Mouse (Mus musculus) olfactory bulb, adult 2 months (tissue): ENCODE measurements around the gene Tle3. TPM values are rescaled to one million over a fixed set of nuclear protein-coding genes. Genes with fewer than 3 reads are reported as not detected.

ENCODE experiments used
- H3K27ac ChIP-seq: fragments of 200-500 bp; 2 replicates; pipeline ENCODE4 v1.5.1; 2012; ENCODE audit warnings: low read depth, low read length; ENCODE audit not compliant: insufficient read depth
- H3K4me1 ChIP-seq: fragments of 200-500 bp; 2 replicates; pipeline ENCODE4 v1.6.1; 2012; ENCODE audit warnings: low read length; ENCODE audit not compliant: control insufficient read depth, insufficient read depth
- H3K4me3 ChIP-seq: fragments of 200-500 bp; 2 replicates; pipeline ENCODE4 v1.5.1; 2012; ENCODE audit warnings: mild to moderate bottlenecking, low read depth, low read length, moderate library complexity; ENCODE audit not compliant: insufficient read depth
- CTCF ChIP-seq: fragments of 200-500 bp; IDR thresholded peaks from 2 replicates; pipeline ENCODE4 v1.5.1; 2012; ENCODE audit warnings: low read depth, mild to moderate bottlenecking, low read length, moderate library complexity; ENCODE audit not compliant: insufficient read depth
- POLR2A ChIP-seq: fragments of 200-500 bp; IDR thresholded peaks from 2 replicates; pipeline ENCODE4 v1.6.1; 2012; ENCODE audit warnings: mild to moderate bottlenecking, low read depth, low read length, moderate library complexity; ENCODE audit not compliant: insufficient read depth
- WGBS: fragments of 180-500 bp; shearing (Covaris S2); methylation state at CpG from one replicate; pipeline ENCODE4 v1.1.7; 2018; 5-methylcytosine and 5-hydroxymethylcytosine counted together
- polyA plus RNA-seq: library from polyadenylated mRNA; stranded (reverse); fragments of >200 nt; gene quantifications from 2 replicates; pipeline ENCODE4 v1.2.4, GENCODE M21; 2012; ENCODE audit warnings: low replicate concordance; ENCODE audit not compliant: missing spikeins, insufficient read depth, insufficient read length

The Tle3 gene
- polyA plus RNA-seq, 1 experiment = not detected

GRCm38 (mm10) chr9:61406343-61406742, 34.2 kb downstream of the Tle3 start:
- TF ChIP-seq POLR2A = no peak
- TF ChIP-seq CTCF = no peak
- H3K4me1 ChIP-seq = peaks cover 30% of the 10 kb centered on the region
- H3K4me3 ChIP-seq = no peak overlapping the region
- no peak overlapping the region for H3K27ac ChIP-seq
- WGBS = 92% methylated on average over 1 of the region's 1 CpGs

- peaks cover 18% of the 10 kb centered on the region for H3K4me1 ChIP-seq
- no peak overlapping the region for H3K27ac ChIP-seq
- 55% methylated on average over 8 of the region's 8 CpGs for WGBS
- no peak overlapping the region for H3K4me3 ChIP-seq
- no peak for TF ChIP-seq CTCF
- no peak for TF ChIP-seq POLR2A
Observed at GRCm38 (mm10) chr9:61409046-61409445, 36.9 kb downstream of the Tle3 start.

- H3K27ac ChIP-seq = no peak overlapping the region
- WGBS = 86% methylated on average over 14 of the region's 14 CpGs
- TF ChIP-seq POLR2A (no peak), CTCF (no peak)
Observed at GRCm38 (mm10) chr9:61413665-61414456, 41.7 kb downstream of the Tle3 start.

GRCm38 (mm10) chr9:61416571-61416970, 44.4 kb downstream of the Tle3 start:
- TF ChIP-seq CTCF (no peak), POLR2A (no peak)
- Histone ChIP-seq H3K4me1 (no peaks in the 10 kb centered on the region), H3K27ac (no peak overlapping the region), H3K4me3 (no peak overlapping the region)
- WGBS = 80% methylated on average over 9 of the region's 9 CpGs

More at GRCm38 (mm10) chr9:61413665-61414456, 41.7 kb downstream of the Tle3 start:
- no peak overlapping the region for H3K4me3 ChIP-seq
- no peaks in the 10 kb centered on the region for H3K4me1 ChIP-seq

- Histone ChIP-seq H3K4me3 (no peak overlapping the region), H3K27ac (no peak overlapping the region), H3K4me1 (no peaks in the 10 kb centered on the region)
- TF ChIP-seq POLR2A (no peak), CTCF (no peak)
- 92% methylated on average over 3 of the region's 3 CpGs for WGBS
Observed at GRCm38 (mm10) chr9:61421626-61422025, 49.5 kb downstream of the Tle3 start.

GRCm38 (mm10) chr9:61424245-61424644, 52.1 kb downstream of the Tle3 start:
- Histone ChIP-seq H3K4me3 (no peak overlapping the region), H3K4me1 (no peaks in the 10 kb centered on the region), H3K27ac (no peak overlapping the region)
- WGBS = 79% methylated on average over 3 of the region's 3 CpGs
- TF ChIP-seq CTCF (no peak), POLR2A (no peak)

- TF ChIP-seq CTCF (no peak), POLR2A (no peak)
- WGBS = 81% methylated on average over 7 of the region's 7 CpGs
Observed at GRCm38 (mm10) chr9:61426493-61426892, 54.3 kb downstream of the Tle3 start.

GRCm38 (mm10) chr9:61427051-61427450, 54.9 kb downstream of the Tle3 start:
- H3K27ac ChIP-seq = no peak overlapping the region
- TF ChIP-seq CTCF = no peak
- no peak for TF ChIP-seq POLR2A
- 93% methylated on average over 6 of the region's 6 CpGs for whole genome bisulfite sequencing

More at GRCm38 (mm10) chr9:61426493-61426892, 54.3 kb downstream of the Tle3 start:
- Histone ChIP-seq H3K27ac (no peak overlapping the region), H3K4me1 (no peaks in the 10 kb centered on the region), H3K4me3 (no peak overlapping the region)

GRCm38 (mm10) chr9:61427901-61428300, 55.7 kb downstream of the Tle3 start:
- H3K4me3 ChIP-seq = no peak overlapping the region
- 93% methylated on average over 3 of the region's 3 CpGs for WGBS
- peaks cover 3% of the 10 kb centered on the region; the same call in 1 of the 2 replicates for H3K4me1 ChIP-seq

More at GRCm38 (mm10) chr9:61427051-61427450, 54.9 kb downstream of the Tle3 start:
- H3K4me3 ChIP-seq = no peak overlapping the region
- H3K4me1 ChIP-seq = no peaks in the 10 kb centered on the region

More at GRCm38 (mm10) chr9:61427901-61428300, 55.7 kb downstream of the Tle3 start:
- no peak overlapping the region for H3K27ac ChIP-seq
- TF ChIP-seq POLR2A = no peak
- no peak for TF ChIP-seq CTCF
